Mouse (Mus musculus) spleen, adult 18-20 months (tissue): ENCODE data around the gene Slc22a23.

Experiments
- DNase-seq, 2 experiments: peaks; one replicate each; pipeline ENCODE4 v3.0.0; 2022; ENCODE audit warnings: mixed read lengths in 2 of 2

Slc22a23 gene

GRCm38 (mm10) chr13:34343719-34344375 lies 1.1 kb downstream of the Slc22a23 start:
- DNase-seq: peak in 1 of 2 experiments; percentile 5

- no peak for DNase-seq
These were observed 2.6 kb downstream of the Slc22a23 start for GRCm38 (mm10) chr13:34342286-34342890.

- no peak for DNase-seq
These were observed 8.1 kb downstream of the Slc22a23 start for GRCm38 (mm10) chr13:34336895-34337294.

GRCm38 (mm10) chr13:34334847-34335246 lies 10.1 kb downstream of the Slc22a23 start:
- DNase-seq: no peak

GRCm38 (mm10) chr13:34332762-34333161 lies 12.2 kb downstream of the Slc22a23 start:
- no peak for DNase-seq

- no peak for DNase-seq
These were observed 13.4 kb downstream of the Slc22a23 start for GRCm38 (mm10) chr13:34331399-34332186.

- no peak for DNase-seq
These were observed 15.4 kb downstream of the Slc22a23 start for GRCm38 (mm10) chr13:34329589-34329988.

GRCm38 (mm10) chr13:34326992-34327391 lies 18.0 kb downstream of the Slc22a23 start:
- no peak for DNase-seq

- DNase-seq: no peak
These were observed 21.6 kb downstream of the Slc22a23 start for GRCm38 (mm10) chr13:34323361-34323760.

- DNase-seq: no peak
These were observed 24.5 kb downstream of the Slc22a23 start for GRCm38 (mm10) chr13:34320482-34320881.

GRCm38 (mm10) chr13:34317051-34317450 lies 27.9 kb downstream of the Slc22a23 start:
- no peak for DNase-seq

GRCm38 (mm10) chr13:34316511-34316910 lies 28.5 kb downstream of the Slc22a23 start:
- DNase-seq: no peak

- DNase-seq: no peak
These were observed 31.9 kb downstream of the Slc22a23 start for GRCm38 (mm10) chr13:34313033-34313491.

GRCm38 (mm10) chr13:34312346-34313002 lies 32.5 kb downstream of the Slc22a23 start:
- no peak for DNase-seq

- no peak for DNase-seq
These were observed 33.4 kb downstream of the Slc22a23 start for GRCm38 (mm10) chr13:34311593-34311992.

GRCm38 (mm10) chr13:34308604-34308927 lies 36.4 kb downstream of the Slc22a23 start:
- no peak for DNase-seq

GRCm38 (mm10) chr13:34307696-34308603 lies 37.0 kb downstream of the Slc22a23 start:
- DNase-seq: no peak

- no peak for DNase-seq
These were observed 38.9 kb downstream of the Slc22a23 start for GRCm38 (mm10) chr13:34305964-34306671.

GRCm38 (mm10) chr13:34304896-34305295 lies 40.1 kb downstream of the Slc22a23 start:
- DNase-seq: no peak

GRCm38 (mm10) chr13:34303386-34304016 lies 41.5 kb downstream of the Slc22a23 start:
- no peak for DNase-seq

- no peak for DNase-seq
These were observed 43.4 kb downstream of the Slc22a23 start for GRCm38 (mm10) chr13:34301585-34301984.
